Mouse (Mus musculus): ENCODE measurements around the gene Arl5b. TPM values are rescaled to one million over a fixed set of nuclear protein-coding genes. Genes with fewer than 3 reads are reported as not detected.

Arl5b gene
- polyA plus RNA-seq, 1 experiment: 32.7 TPM

DNA sequence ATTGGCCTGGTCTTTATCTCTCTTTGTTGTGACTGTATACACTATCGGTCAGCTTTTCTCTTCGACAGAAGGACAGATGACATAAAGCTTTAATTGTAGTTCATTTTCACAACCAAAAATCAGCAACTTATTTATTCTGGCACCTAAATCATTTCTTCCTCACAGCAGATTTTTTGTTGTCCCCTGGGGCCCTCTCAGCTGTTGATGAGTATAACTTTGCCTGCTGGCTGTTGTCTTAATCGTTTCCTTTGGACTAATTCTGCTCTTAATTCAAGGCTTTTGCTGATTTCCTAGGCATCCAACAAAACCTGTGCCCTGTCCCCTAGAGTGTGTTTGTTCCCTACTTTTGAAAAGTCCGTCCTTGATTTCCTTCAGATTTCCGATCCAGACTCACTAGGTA, 9.0 kb downstream of the Arl5b start:
- no peak for TF ChIP-seq POLR2A (IDR thresholded peaks at IDR 0.05; ENCODE audit: low read depth, low read length)
- TF ChIP-seq CTCF (IDR thresholded peaks at IDR 0.05; ENCODE audit: borderline replicate concordance, insufficient read depth, low read length): no peak
- Histone ChIP-seq H3K4me3 (ENCODE audit: insufficient read depth, low read length) (no peak overlapping the region), H3K27ac (ENCODE audit: insufficient read depth, low read length) (no peak overlapping the region), H3K4me1 (ENCODE audit: control insufficient read depth, insufficient read depth, low read length) (peaks cover 2% of the 10 kb centered on the region; the same call in 1 of the 2 replicates)

DNA sequence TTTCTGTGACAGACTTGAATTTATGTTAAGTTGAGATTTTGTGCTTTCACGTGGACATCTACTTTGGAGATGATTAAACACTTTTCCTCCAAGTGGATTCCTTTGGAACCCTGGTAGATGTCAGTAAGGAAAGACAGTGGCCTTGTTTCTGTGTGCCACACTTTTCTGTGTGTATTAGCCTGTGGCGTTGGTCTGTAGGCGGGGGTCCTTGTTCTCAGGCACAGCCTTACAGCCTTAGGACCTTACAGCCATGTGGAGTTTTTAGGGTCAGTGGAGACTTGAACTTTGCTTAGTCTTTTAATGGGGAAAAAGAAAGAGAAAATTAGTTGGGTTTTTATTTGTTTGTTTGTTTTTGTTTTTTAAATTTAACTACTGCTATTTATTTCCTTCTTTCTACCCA, 11.7 kb downstream of the Arl5b start:
- peaks cover 2% of the 10 kb centered on the region for H3K4me1 ChIP-seq (ENCODE audit: control insufficient read depth, insufficient read depth, low read length)
- TF ChIP-seq CTCF (IDR thresholded peaks at IDR 0.05; ENCODE audit: borderline replicate concordance, insufficient read depth, low read length): no peak
- TF ChIP-seq POLR2A (IDR thresholded peaks at IDR 0.05; ENCODE audit: low read depth, low read length): no peak
- H3K4me3 ChIP-seq (ENCODE audit: insufficient read depth, low read length): no peak overlapping the region
- no peak overlapping the region for H3K27ac ChIP-seq (ENCODE audit: insufficient read depth, low read length)

- Histone ChIP-seq H3K4me3 (ENCODE audit: insufficient read depth, low read length) (no peak overlapping the region), H3K4me1 (ENCODE audit: control insufficient read depth, insufficient read depth, low read length) (no peaks in the 10 kb centered on the region; the same call in 1 of the 2 replicates), H3K27ac (ENCODE audit: insufficient read depth, low read length) (no peak overlapping the region)
- TF ChIP-seq POLR2A (IDR thresholded peaks at IDR 0.05; ENCODE audit: low read depth, low read length) (no peak), CTCF (IDR thresholded peaks at IDR 0.05; ENCODE audit: borderline replicate concordance, insufficient read depth, low read length) (no peak)
These were observed 14.6 kb downstream of the Arl5b start for GRCm38 (mm10) chr2:15063815-15064214.

DNA sequence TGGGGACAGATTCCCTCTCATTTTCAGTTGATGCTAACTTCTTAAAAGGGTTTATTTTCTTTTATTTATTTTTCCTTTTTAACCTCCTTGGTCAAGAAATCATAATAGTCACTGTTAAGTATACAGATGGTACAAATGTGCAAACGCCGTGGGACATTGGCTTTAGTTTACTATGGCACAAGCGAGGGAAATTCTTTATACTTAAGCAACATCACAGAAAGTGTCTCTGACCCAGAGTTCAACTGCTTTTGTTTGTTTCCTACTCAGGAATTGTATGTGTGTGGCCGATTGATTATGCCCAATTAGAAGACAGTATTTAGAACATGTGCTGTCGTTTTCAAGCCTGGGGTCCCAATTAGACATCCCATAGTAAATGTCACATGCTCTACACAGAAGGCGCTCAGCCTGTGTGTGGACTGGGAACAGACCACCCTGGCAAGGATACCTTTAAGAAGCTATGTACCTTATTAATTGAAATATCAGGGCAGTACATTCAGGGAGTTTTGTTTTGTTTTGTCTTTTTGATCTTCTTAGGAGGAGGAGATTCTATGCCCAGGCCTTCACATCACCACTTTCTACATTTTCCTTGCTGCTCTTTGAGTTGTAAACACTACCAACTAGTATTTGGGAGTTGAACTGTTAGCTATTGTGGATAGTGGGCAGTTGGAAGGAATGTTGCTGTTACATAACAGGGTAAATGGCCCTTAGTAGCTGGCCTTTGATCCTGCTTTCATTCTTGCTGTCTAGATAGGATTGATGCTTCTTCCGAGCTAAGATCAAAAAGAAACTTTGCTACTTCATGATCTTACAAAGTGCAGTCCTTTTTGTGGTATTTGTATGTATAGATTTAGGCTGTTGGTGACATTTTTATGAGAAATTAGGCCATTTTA, 15.4 kb downstream of the Arl5b start:
- TF ChIP-seq CTCF (IDR thresholded peaks at IDR 0.05; ENCODE audit: borderline replicate concordance, insufficient read depth, low read length) (no peak), POLR2A (IDR thresholded peaks at IDR 0.05; ENCODE audit: low read depth, low read length) (no peak)
- H3K4me1 ChIP-seq (ENCODE audit: control insufficient read depth, insufficient read depth, low read length): no peaks in the 10 kb centered on the region; the same call in 1 of the 2 replicates
- no peak overlapping the region for H3K27ac ChIP-seq (ENCODE audit: insufficient read depth, low read length)

DNA sequence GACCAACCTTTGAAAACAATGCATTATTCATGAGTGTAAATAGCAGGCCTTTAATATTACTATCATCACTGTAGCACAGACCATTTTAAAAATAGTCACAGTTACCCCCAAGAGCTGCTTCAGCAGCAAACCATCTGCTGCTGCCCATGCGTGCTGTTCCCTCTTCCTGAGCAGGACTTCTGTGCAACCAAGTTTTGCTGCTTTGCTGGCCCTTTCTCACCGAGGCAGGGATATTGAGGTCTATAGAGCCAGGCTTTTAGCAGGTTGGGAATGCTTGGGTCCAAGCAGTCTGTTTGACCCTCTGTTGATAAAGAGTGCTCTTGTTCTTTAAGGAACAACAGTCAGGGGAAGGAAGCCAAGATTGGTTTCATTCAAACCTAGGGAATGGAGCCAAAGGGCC, 16.3 kb downstream of the Arl5b start:
- Histone ChIP-seq H3K27ac (ENCODE audit: insufficient read depth, low read length) (no peak overlapping the region), H3K4me3 (ENCODE audit: insufficient read depth, low read length) (no peak overlapping the region), H3K4me1 (ENCODE audit: control insufficient read depth, insufficient read depth, low read length) (no peaks in the 10 kb centered on the region; the same call in 1 of the 2 replicates)
- no peak for TF ChIP-seq CTCF (IDR thresholded peaks at IDR 0.05; ENCODE audit: borderline replicate concordance, insufficient read depth, low read length)
- no peak for TF ChIP-seq POLR2A (IDR thresholded peaks at IDR 0.05; ENCODE audit: low read depth, low read length)

More for the DNA sequence above, 15.4 kb downstream of the Arl5b start:
- H3K4me3 ChIP-seq (ENCODE audit: insufficient read depth, low read length): no peak overlapping the region

GRCm38 (mm10) chr2:15067091-15067490, 17.9 kb downstream of the Arl5b start:
- TF ChIP-seq CTCF (IDR thresholded peaks at IDR 0.05; ENCODE audit: borderline replicate concordance, insufficient read depth, low read length) (no peak), POLR2A (IDR thresholded peaks at IDR 0.05; ENCODE audit: low read depth, low read length) (no peak)
- no peak overlapping the region for H3K4me3 ChIP-seq (ENCODE audit: insufficient read depth, low read length)
- H3K4me1 ChIP-seq (ENCODE audit: control insufficient read depth, insufficient read depth, low read length): no peaks in the 10 kb centered on the region; the same call in 1 of the 2 replicates
- no peak overlapping the region for H3K27ac ChIP-seq (ENCODE audit: insufficient read depth, low read length)

- Histone ChIP-seq H3K27ac (ENCODE audit: insufficient read depth, low read length) (no peak overlapping the region), H3K4me1 (ENCODE audit: control insufficient read depth, insufficient read depth, low read length) (no peaks in the 10 kb centered on the region), H3K4me3 (ENCODE audit: insufficient read depth, low read length) (no peak overlapping the region)
- TF ChIP-seq CTCF (IDR thresholded peaks at IDR 0.05; ENCODE audit: borderline replicate concordance, insufficient read depth, low read length) (no peak), POLR2A (IDR thresholded peaks at IDR 0.05; ENCODE audit: low read depth, low read length) (no peak)
These were observed 34.5 kb downstream of the Arl5b start for GRCm38 (mm10) chr2:15083702-15084101.

- H3K4me3 ChIP-seq (ENCODE audit: insufficient read depth, low read length): no peak overlapping the region
- H3K4me1 ChIP-seq (ENCODE audit: control insufficient read depth, insufficient read depth, low read length): no peaks in the 10 kb centered on the region
- TF ChIP-seq CTCF (IDR thresholded peaks at IDR 0.05; ENCODE audit: borderline replicate concordance, insufficient read depth, low read length) (no peak), POLR2A (IDR thresholded peaks at IDR 0.05; ENCODE audit: low read depth, low read length) (no peak)
- no peak overlapping the region for H3K27ac ChIP-seq (ENCODE audit: insufficient read depth, low read length)
These were observed 38.1 kb downstream of the Arl5b start for GRCm38 (mm10) chr2:15087308-15087707.

DNA sequence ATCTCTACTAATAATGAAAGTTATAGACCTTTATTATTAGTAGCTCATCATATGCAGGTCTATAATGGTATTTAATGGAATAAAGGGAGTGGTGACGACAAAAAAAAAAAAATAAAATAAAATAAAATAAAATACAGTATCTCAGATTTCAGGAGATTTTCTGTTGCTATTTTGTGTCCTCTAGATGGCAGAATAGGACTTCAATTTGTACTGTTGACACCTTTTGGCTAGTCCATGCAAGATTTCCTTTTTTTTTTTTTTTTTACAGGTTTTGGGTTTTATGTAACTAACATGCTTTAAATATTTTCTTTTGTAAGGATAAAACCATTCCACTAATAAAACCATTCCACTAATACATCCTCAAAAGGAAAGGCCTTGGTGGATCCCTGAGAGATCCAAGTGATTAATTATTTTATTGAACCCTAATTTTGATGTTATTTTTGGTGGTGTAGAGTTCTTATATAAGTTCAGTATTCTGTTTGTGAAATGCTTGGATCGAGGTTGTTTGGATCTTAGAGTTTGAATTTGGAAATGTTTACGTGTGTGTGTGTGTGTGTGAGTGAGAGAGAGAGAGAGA, 47.4 kb downstream of the Arl5b start:
- Histone ChIP-seq H3K4me1 (ENCODE audit: control insufficient read depth, insufficient read depth, low read length) (no peaks in the 10 kb centered on the region), H3K4me3 (ENCODE audit: insufficient read depth, low read length) (no peak overlapping the region)
- no peak for TF ChIP-seq POLR2A (IDR thresholded peaks at IDR 0.05; ENCODE audit: low read depth, low read length)

GRCm38 (mm10) chr2:15104386-15104785, 55.2 kb downstream of the Arl5b start:
- Histone ChIP-seq H3K4me1 (ENCODE audit: control insufficient read depth, insufficient read depth, low read length) (no peaks in the 10 kb centered on the region), H3K4me3 (ENCODE audit: insufficient read depth, low read length) (no peak overlapping the region), H3K27ac (ENCODE audit: insufficient read depth, low read length) (no peak overlapping the region)
- TF ChIP-seq CTCF (IDR thresholded peaks at IDR 0.05; ENCODE audit: borderline replicate concordance, insufficient read depth, low read length) (no peak), POLR2A (IDR thresholded peaks at IDR 0.05; ENCODE audit: low read depth, low read length) (no peak)

More for the DNA sequence above, 47.4 kb downstream of the Arl5b start:
- no peak overlapping the region for H3K27ac ChIP-seq (ENCODE audit: insufficient read depth, low read length)
